Comparison of ENCODE assay signal across 10 mouse cellular contexts in genomic region chr4:130813958-130814357, GRCm38 (mm10). TPM values are rescaled to one million over a fixed set of nuclear protein-coding genes. Genes with fewer than 3 reads are reported as not detected.
A peak's percentile ranks its signal among the peaks of the same experiment; 100 is the strongest.
DNase-seq lines count a peak whose midpoint lies in the region; ATAC-seq lines count a peak whose summit lies in the region.
"Had no signal": no experiment of that assay in that cellular context is flagged by ENCODE, and none has a peak within 500 bp of the region (broad histone marks: within the 10 kb centered on the region; RNA-seq: fewer than 3 reads in every experiment).

No protein-coding gene starts in this region.

- peak overlapping the region; percentile 29; the same call in 1 of the 2 replicates for H3K9ac ChIP-seq in forebrain, embryonic 14.5 days (ENCODE audit: low read length)
- peak overlapping the region; percentile 40 for H3K9ac ChIP-seq in hindbrain, embryonic 14.5 days
- H3K9ac ChIP-seq in neural tube, embryonic 12.5 days = no peak overlapping the region

- intact Hi-C loops in left cerebral cortex, postnatal 14 days (cut with DNase I) = no loop called here
- intact Hi-C loops in heart, postnatal 25 days (cut with DNase I) = no loop called here

- no peak overlapping the region for H3K4me3 ChIP-seq in forebrain, embryonic 14.5 days (ENCODE audit: low read depth, low read length)
- no peak overlapping the region for H3K4me3 ChIP-seq in hindbrain, embryonic 14.5 days (replicated peaks; ENCODE audit: low read length)
- H3K4me3 ChIP-seq in neural tube, embryonic 12.5 days = no peak overlapping the region
- H3K4me3 ChIP-seq in heart, embryonic 10.5 days = no peak overlapping the region

- H3K27me3 ChIP-seq in forebrain, embryonic 14.5 days (replicated peaks; ENCODE audit: control insufficient read depth, insufficient read depth, low read length) = no peaks in the 10 kb centered on the region
- no peaks in the 10 kb centered on the region for H3K27me3 ChIP-seq in hindbrain, embryonic 14.5 days (ENCODE audit: control insufficient read depth, insufficient read depth, low read length)
- no peaks in the 10 kb centered on the region; the same call in 1 of the 2 replicates for H3K27me3 ChIP-seq in neural tube, embryonic 12.5 days (replicated peaks)
- peaks cover 5% of the 10 kb centered on the region for H3K27me3 ChIP-seq in heart, embryonic 10.5 days (ENCODE audit: insufficient read depth, poor library complexity, severe bottlenecking)

- H3K36me3 ChIP-seq in forebrain, embryonic 14.5 days (ENCODE audit: control insufficient read depth, insufficient read depth, low read length) = peaks cover 5% of the 10 kb centered on the region; the same call in 1 of the 2 replicates
- H3K36me3 ChIP-seq in hindbrain, embryonic 14.5 days (replicated peaks; ENCODE audit: control insufficient read depth, insufficient read depth) = peaks cover 12% of the 10 kb centered on the region
- H3K36me3 ChIP-seq in neural tube, embryonic 12.5 days = peaks cover 5% of the 10 kb centered on the region; the same call in 1 of the 2 replicates
- H3K36me3 ChIP-seq in heart, embryonic 10.5 days = peaks cover 5% of the 10 kb centered on the region

- H3K4me2 ChIP-seq in forebrain, embryonic 14.5 days (ENCODE audit: low read length) = peak overlapping the region; percentile 20
- peak overlapping the region; percentile 32 for H3K4me2 ChIP-seq in hindbrain, embryonic 14.5 days (replicated peaks)
- peak overlapping the region; percentile 34 for H3K4me2 ChIP-seq in neural tube, embryonic 12.5 days (replicated peaks)

- H3K27ac ChIP-seq in forebrain, embryonic 14.5 days (ENCODE audit: low read depth, low read length) = peak overlapping the region; percentile 89
- H3K27ac ChIP-seq in hindbrain, embryonic 14.5 days = peak overlapping the region; percentile 87
- peak overlapping the region; percentile 21; the same call in 1 of the 2 replicates for H3K27ac ChIP-seq in neural tube, embryonic 12.5 days
- no peak overlapping the region for H3K27ac ChIP-seq in heart, embryonic 10.5 days

- H3K4me1 ChIP-seq in forebrain, embryonic 14.5 days (ENCODE audit: control insufficient read depth, insufficient read depth, low read length) = peaks cover 41% of the 10 kb centered on the region
- peaks cover 65% of the 10 kb centered on the region for H3K4me1 ChIP-seq in hindbrain, embryonic 14.5 days (replicated peaks; ENCODE audit: control insufficient read depth, insufficient read depth, low read length)
- peaks cover 64% of the 10 kb centered on the region for H3K4me1 ChIP-seq in neural tube, embryonic 12.5 days
- H3K4me1 ChIP-seq in heart, embryonic 10.5 days = peaks cover 23% of the 10 kb centered on the region

- peak; percentile 67 to 78 for DNase-seq in left cerebral cortex, postnatal 14 days (ENCODE audit: low spot score in 2 of 2)
- DNase-seq in left cerebral cortex, adult 11 months (ENCODE audit: low spot score) = no peak
- peak; percentile 92 for DNase-seq in forebrain, embryonic 14.5 days (ENCODE audit: low spot score)
- DNase-seq in hindbrain, embryonic 14.5 days (ENCODE audit: low spot score) = peak; percentile 78
- no peak for DNase-seq in lung, postnatal 4 days
- no peak for DNase-seq in heart, embryonic 10.5 days (ENCODE audit: low spot score)
- DNase-seq in heart, postnatal 25 days (ENCODE audit: low spot score) = no peak
- DNase-seq: adrenal gland, postnatal 14 days; kidney, postnatal 10 days had no signal

- 37% methylated on average over 2 of the region's 2 CpGs for whole genome bisulfite sequencing in forebrain, embryonic 14.5 days
- WGBS in hindbrain, embryonic 14.5 days = 36% methylated on average over 2 of the region's 2 CpGs
- 57% methylated on average over 2 of the region's 2 CpGs for WGBS in neural tube, embryonic 12.5 days
- 52% methylated on average over 2 of the region's 2 CpGs for WGBS in heart, embryonic 10.5 days

- peak; percentile 64 for ATAC-seq in forebrain, embryonic 14.5 days
- peak; percentile 67 for ATAC-seq in hindbrain, embryonic 14.5 days (ENCODE audit: low FRiP score)
- ATAC-seq in neural tube, embryonic 12.5 days (ENCODE audit: low FRiP score, low read depth) = peak; percentile 57

- no peaks in the 10 kb centered on the region for H3K9me3 ChIP-seq in forebrain, embryonic 14.5 days (replicated peaks; ENCODE audit: control insufficient read depth, low read length)
- no peaks in the 10 kb centered on the region for H3K9me3 ChIP-seq in hindbrain, embryonic 14.5 days (ENCODE audit: control insufficient read depth, low read length)
- no peaks in the 10 kb centered on the region for H3K9me3 ChIP-seq in neural tube, embryonic 12.5 days
- no peaks in the 10 kb centered on the region for H3K9me3 ChIP-seq in heart, embryonic 10.5 days

RNA-seq across cellular contexts. Expression of gene Sdc3, which starts 21.6 kb away (rescaled TPM):
- 100 to 1,000 TPM; 246 to 250 TPM for total RNA-seq in left cerebral cortex, postnatal 14 days (2021)
- polyA plus RNA-seq in forebrain, embryonic 14.5 days (2014; fragmentation: Nextera tagmentation; extraction: Ambion mirVana) = 47.6 and 61.2 TPM in 2 replicates
- polyA plus RNA-seq in hindbrain, embryonic 14.5 days (2014; fragmentation: Nextera tagmentation; extraction: Ambion mirVana) = 110 and 129 TPM in 2 replicates
- 49.4 and 54.2 TPM in 2 replicates for polyA plus RNA-seq in neural tube, embryonic 12.5 days (2016; fragmentation: Nextera tagmentation; extraction: Ambion mirVana)
- 19.0 and 21.6 TPM in 2 replicates for polyA plus RNA-seq in heart, embryonic 10.5 days (2016; fragmentation: Nextera tagmentation; extraction: Ambion mirVana)
- total RNA-seq in heart, postnatal 25 days (2021) = 10 to 100 TPM; 37.7 to 41.9 TPM

Comparison
In these comparisons a context has a peak if more than half of its experiments do, and no peak if none do; other contexts are left out.
1. DNase-seq: peak in left cerebral cortex, postnatal 14 days (2 of 2), forebrain, embryonic 14.5 days (single experiment) and hindbrain, embryonic 14.5 days (single experiment); none in left cerebral cortex, adult 11 months (single experiment), lung, postnatal 4 days (0 of 2), heart, embryonic 10.5 days (single experiment) and heart, postnatal 25 days (single experiment).
2. Peak in every context shown above with its lines, with median percentiles within 50 percentile points of each other: ATAC-seq and H3K4me2 ChIP-seq.